Mouse (Mus musculus): Measurements from ENCODE around the gene Gnai3. TPM values are rescaled to one million over a fixed set of nuclear protein-coding genes. Genes with fewer than 3 reads are reported as not detected.

Gene Gnai3
- polyA plus RNA-seq, 1 experiment from 2014 or later: 217 TPM

- no peaks in the 10 kb centered on the region for H3K4me1 ChIP-seq (ENCODE audit: control insufficient read depth, insufficient read depth, low read length)
- DNase-seq (ENCODE audit: low spot score, missing footprints): no peak
- no peak overlapping the region for H3K4me3 ChIP-seq (ENCODE audit: low read depth, low read length)
- 93% methylated on average over 3 of the region's 3 CpGs for whole genome bisulfite sequencing
- ATAC-seq (ENCODE audit: low FRiP score): no peak
- no peaks in the 10 kb centered on the region for H3K9me3 ChIP-seq (ENCODE audit: control insufficient read depth, low read length)
- no peak overlapping the region for H3K27ac ChIP-seq (ENCODE audit: low read depth, low read length)
- no peaks in the 10 kb centered on the region for H3K27me3 ChIP-seq (ENCODE audit: control insufficient read depth, insufficient read depth, low read length)
- H3K4me2 ChIP-seq: no peak overlapping the region
- 0 out of 2 replicates have a peak, but pooled peaks cover under 1% of the 10 kb centered on the region for H3K36me3 ChIP-seq (ENCODE audit: control insufficient read depth, insufficient read depth, low read length)
- H3K9ac ChIP-seq (ENCODE audit: low read length): no peak overlapping the region
Observed at GRCm38 (mm10) chr3:108126327-108126726, 19.6 kb downstream of the Gnai3 start.

GRCm38 (mm10) chr3:108124131-108124530 lies 21.8 kb downstream of the Gnai3 start:
- no peak overlapping the region for H3K27ac ChIP-seq (ENCODE audit: low read depth, low read length)
- WGBS: 52% methylated on average over 1 of the region's 1 CpGs
- H3K9ac ChIP-seq (ENCODE audit: low read length): no peak overlapping the region
- ATAC-seq (ENCODE audit: low FRiP score) (no peak), DNase-seq (ENCODE audit: low spot score, missing footprints) (no peak)
- no peaks in the 10 kb centered on the region for H3K4me1 ChIP-seq (ENCODE audit: control insufficient read depth, insufficient read depth, low read length)
- no peaks in the 10 kb centered on the region for H3K9me3 ChIP-seq (ENCODE audit: control insufficient read depth, low read length)
- 0 out of 2 replicates have a peak, but pooled peaks cover 2% of the 10 kb centered on the region for H3K36me3 ChIP-seq (ENCODE audit: control insufficient read depth, insufficient read depth, low read length)
- no peaks in the 10 kb centered on the region for H3K27me3 ChIP-seq (ENCODE audit: control insufficient read depth, insufficient read depth, low read length)
- no peak overlapping the region for H3K4me3 ChIP-seq (ENCODE audit: low read depth, low read length)
- no peak overlapping the region for H3K4me2 ChIP-seq

GRCm38 (mm10) chr3:108123242-108123641 lies 22.7 kb downstream of the Gnai3 start:
- WGBS: 96% methylated on average over 5 of the region's 5 CpGs
- H3K36me3 ChIP-seq (ENCODE audit: control insufficient read depth, insufficient read depth, low read length): peaks cover 6% of the 10 kb centered on the region; the same call in 1 of the 2 replicates
- DNase-seq (ENCODE audit: low spot score, missing footprints): peak; percentile 21

GRCm38 (mm10) chr3:108121101-108121500 lies 24.8 kb downstream of the Gnai3 start:
- no peak overlapping the region for H3K4me2 ChIP-seq
- 88% methylated on average over 3 of the region's 3 CpGs for WGBS

More at GRCm38 (mm10) chr3:108123242-108123641, 22.7 kb downstream of the Gnai3 start:
- Histone ChIP-seq H3K4me3 (ENCODE audit: low read depth, low read length) (no peak overlapping the region), H3K4me2 (no peak overlapping the region), H3K4me1 (ENCODE audit: control insufficient read depth, insufficient read depth, low read length) (no peaks in the 10 kb centered on the region), H3K27ac (ENCODE audit: low read depth, low read length) (no peak overlapping the region), H3K9ac (ENCODE audit: low read length) (no peak overlapping the region), H3K9me3 (ENCODE audit: control insufficient read depth, low read length) (no peaks in the 10 kb centered on the region), H3K27me3 (ENCODE audit: control insufficient read depth, insufficient read depth, low read length) (no peaks in the 10 kb centered on the region)
- no peak for ATAC-seq (ENCODE audit: low FRiP score)

GRCm38 (mm10) chr3:108117465-108117864 lies 28.5 kb downstream of the Gnai3 start:
- H3K9ac ChIP-seq (ENCODE audit: low read length): no peak overlapping the region
- no peaks in the 10 kb centered on the region for H3K4me1 ChIP-seq (ENCODE audit: control insufficient read depth, insufficient read depth, low read length)
- no peaks in the 10 kb centered on the region for H3K9me3 ChIP-seq (ENCODE audit: control insufficient read depth, low read length)
- peaks cover 12% of the 10 kb centered on the region; the same call in 1 of the 2 replicates for H3K36me3 ChIP-seq (ENCODE audit: control insufficient read depth, insufficient read depth, low read length)
- WGBS: 89% methylated on average over 6 of the region's 6 CpGs
- DNase-seq (ENCODE audit: low spot score, missing footprints): peak; percentile 39
- no peak overlapping the region for H3K27ac ChIP-seq (ENCODE audit: low read depth, low read length)
- ATAC-seq (ENCODE audit: low FRiP score): no peak
- H3K27me3 ChIP-seq (ENCODE audit: control insufficient read depth, insufficient read depth, low read length): no peaks in the 10 kb centered on the region
- H3K4me2 ChIP-seq: no peak overlapping the region
- H3K4me3 ChIP-seq (ENCODE audit: low read depth, low read length): no peak overlapping the region

More at GRCm38 (mm10) chr3:108121101-108121500, 24.8 kb downstream of the Gnai3 start:
- Histone ChIP-seq H3K27me3 (ENCODE audit: control insufficient read depth, insufficient read depth, low read length) (no peaks in the 10 kb centered on the region), H3K4me3 (ENCODE audit: low read depth, low read length) (no peak overlapping the region), H3K36me3 (ENCODE audit: control insufficient read depth, insufficient read depth, low read length) (peaks cover 9% of the 10 kb centered on the region; the same call in 1 of the 2 replicates), H3K27ac (ENCODE audit: low read depth, low read length) (no peak overlapping the region), H3K4me1 (ENCODE audit: control insufficient read depth, insufficient read depth, low read length) (no peaks in the 10 kb centered on the region), H3K9ac (ENCODE audit: low read length) (no peak overlapping the region), H3K9me3 (ENCODE audit: control insufficient read depth, low read length) (no peaks in the 10 kb centered on the region)
- DNase-seq (ENCODE audit: low spot score, missing footprints): peak; percentile 28
- ATAC-seq (ENCODE audit: low FRiP score): no peak

- 88% methylated on average over 7 of the region's 7 CpGs for WGBS
Observed at GRCm38 (mm10) chr3:108113591-108114289, 32.2 kb downstream of the Gnai3 start.

GRCm38 (mm10) chr3:108112666-108113065 lies 33.3 kb downstream of the Gnai3 start:
- Histone ChIP-seq H3K36me3 (ENCODE audit: control insufficient read depth, insufficient read depth, low read length) (0 out of 2 replicates have a peak, but pooled peaks cover 8% of the 10 kb centered on the region), H3K9ac (ENCODE audit: low read length) (no peak overlapping the region), H3K4me1 (ENCODE audit: control insufficient read depth, insufficient read depth, low read length) (no peaks in the 10 kb centered on the region), H3K4me2 (no peak overlapping the region), H3K4me3 (ENCODE audit: low read depth, low read length) (no peak overlapping the region), H3K9me3 (ENCODE audit: control insufficient read depth, low read length) (no peaks in the 10 kb centered on the region), H3K27ac (ENCODE audit: low read depth, low read length) (no peak overlapping the region), H3K27me3 (ENCODE audit: control insufficient read depth, insufficient read depth, low read length) (no peaks in the 10 kb centered on the region)
- WGBS: 87% methylated on average over 4 of the region's 4 CpGs
- no peak for ATAC-seq (ENCODE audit: low FRiP score)
- DNase-seq (ENCODE audit: low spot score, missing footprints): no peak

More at GRCm38 (mm10) chr3:108113591-108114289, 32.2 kb downstream of the Gnai3 start:
- H3K9me3 ChIP-seq (ENCODE audit: control insufficient read depth, low read length): no peaks in the 10 kb centered on the region
- no peak overlapping the region for H3K4me3 ChIP-seq (ENCODE audit: low read depth, low read length)
- H3K4me2 ChIP-seq: no peak overlapping the region
- no peaks in the 10 kb centered on the region for H3K4me1 ChIP-seq (ENCODE audit: control insufficient read depth, insufficient read depth, low read length)
- H3K27ac ChIP-seq (ENCODE audit: low read depth, low read length): no peak overlapping the region
- ATAC-seq (ENCODE audit: low FRiP score) (no peak), DNase-seq (ENCODE audit: low spot score, missing footprints) (no peak)
- no peak overlapping the region for H3K9ac ChIP-seq (ENCODE audit: low read length)
- peaks cover 8% of the 10 kb centered on the region; the same call in 1 of the 2 replicates for H3K36me3 ChIP-seq (ENCODE audit: control insufficient read depth, insufficient read depth, low read length)
- no peaks in the 10 kb centered on the region for H3K27me3 ChIP-seq (ENCODE audit: control insufficient read depth, insufficient read depth, low read length)

GRCm38 (mm10) chr3:108112246-108112645 lies 33.7 kb downstream of the Gnai3 start:
- H3K4me2 ChIP-seq: no peak overlapping the region
- ATAC-seq (ENCODE audit: low FRiP score): no peak

GRCm38 (mm10) chr3:108111320-108111719 lies 34.6 kb downstream of the Gnai3 start:
- no peak overlapping the region for H3K4me3 ChIP-seq (ENCODE audit: low read depth, low read length)
- H3K27me3 ChIP-seq (ENCODE audit: control insufficient read depth, insufficient read depth, low read length): no peaks in the 10 kb centered on the region
- H3K4me2 ChIP-seq: no peak overlapping the region
- H3K27ac ChIP-seq (ENCODE audit: low read depth, low read length): no peak overlapping the region
- H3K9ac ChIP-seq (ENCODE audit: low read length): no peak overlapping the region
- no peaks in the 10 kb centered on the region for H3K9me3 ChIP-seq (ENCODE audit: control insufficient read depth, low read length)
- DNase-seq (ENCODE audit: low spot score, missing footprints) (no peak), ATAC-seq (ENCODE audit: low FRiP score) (no peak)
- H3K36me3 ChIP-seq (ENCODE audit: control insufficient read depth, insufficient read depth, low read length): 0 out of 2 replicates have a peak, but pooled peaks cover 5% of the 10 kb centered on the region
- WGBS: 90% methylated on average over 5 of the region's 5 CpGs
- H3K4me1 ChIP-seq (ENCODE audit: control insufficient read depth, insufficient read depth, low read length): no peaks in the 10 kb centered on the region

More at GRCm38 (mm10) chr3:108112246-108112645, 33.7 kb downstream of the Gnai3 start:
- no peak overlapping the region for H3K4me3 ChIP-seq (ENCODE audit: low read depth, low read length)
- no peaks in the 10 kb centered on the region for H3K4me1 ChIP-seq (ENCODE audit: control insufficient read depth, insufficient read depth, low read length)
- no peak for DNase-seq (ENCODE audit: low spot score, missing footprints)
- H3K36me3 ChIP-seq (ENCODE audit: control insufficient read depth, insufficient read depth, low read length): 0 out of 2 replicates have a peak, but pooled peaks cover 7% of the 10 kb centered on the region
- WGBS: 92% methylated on average over 7 of the region's 7 CpGs
- no peak overlapping the region for H3K27ac ChIP-seq (ENCODE audit: low read depth, low read length)
- H3K27me3 ChIP-seq (ENCODE audit: control insufficient read depth, insufficient read depth, low read length): no peaks in the 10 kb centered on the region
- H3K9ac ChIP-seq (ENCODE audit: low read length): no peak overlapping the region
- H3K9me3 ChIP-seq (ENCODE audit: control insufficient read depth, low read length): no peaks in the 10 kb centered on the region
